Mouse (Mus musculus) heart, postnatal 0 days (tissue): ENCODE results near the gene Tyw1. TPM values are rescaled to one million over a fixed set of nuclear protein-coding genes. Genes with fewer than 3 reads are reported as not detected.

Experiments
- ATAC-seq: fragments of 200-750 bp; cut with Nextera tagmentation; 2 replicates; pipeline ENCODE4 v1.8.0; 2017; ENCODE audit warnings: low read depth, moderate number of reproducible peaks, moderate library complexity; ENCODE audit not compliant: insufficient read depth
- DNase-seq: peaks from one replicate; pipeline ENCODE4 v3.0.0-alpha.2; 2016; ENCODE audit warnings: low spot score
- H3K27ac ChIP-seq: fragments of 300-500 bp; sonication (generic); 2 replicates; pipeline ENCODE4 v1.5.1; 2014; ENCODE audit warnings: low read depth, mild to moderate bottlenecking
- H3K27me3 ChIP-seq: fragments of 300-500 bp; sonication (generic); 2 replicates; pipeline ENCODE4 v1.6.1; 2014; ENCODE audit warnings: low read length, mixed read lengths; ENCODE audit not compliant: control insufficient read depth, insufficient read depth
- H3K36me3 ChIP-seq: fragments of 300-500 bp; sonication (generic); replicated peaks from 2 replicates; pipeline ENCODE4 v1.6.1; 2014; ENCODE audit warnings: low read length, mixed read lengths; ENCODE audit not compliant: control insufficient read depth, insufficient read depth
- H3K4me1 ChIP-seq: fragments of 300-500 bp; sonication (generic); 2 replicates; pipeline ENCODE4 v1.6.1; 2014; ENCODE audit warnings: antibody characterized with exemption; ENCODE audit not compliant: control insufficient read depth, insufficient read depth
- H3K4me2 ChIP-seq: fragments of 300-500 bp; sonication (generic); 2 replicates; pipeline ENCODE4 v1.6.1; 2014; ENCODE audit warnings: low read depth, mild to moderate bottlenecking, low read length, moderate library complexity
- H3K4me3 ChIP-seq: fragments of 300-500 bp; sonication (generic); 2 replicates; pipeline ENCODE4 v1.5.1; 2014; ENCODE audit warnings: low read depth, low read length
- H3K9ac ChIP-seq: fragments of 300-500 bp; sonication (generic); replicated peaks from 2 replicates; pipeline ENCODE4 v1.6.1; 2014; ENCODE audit warnings: low read depth, low read length, mixed read lengths
- H3K9me3 ChIP-seq: fragments of 300-500 bp; sonication (generic); replicated peaks from 2 replicates; pipeline ENCODE4 v1.6.1; 2016; ENCODE audit warnings: low read length; ENCODE audit not compliant: control insufficient read depth
- CTCF ChIP-seq: IDR thresholded peaks from 2 replicates; pipeline ENCODE4 v1.5.1; 2016; ENCODE audit warnings: antibody characterized with exemption, control low read depth, low read depth
- EP300 ChIP-seq: IDR thresholded peaks from 2 replicates; pipeline ENCODE4 v1.6.1; 2016; ENCODE audit warnings: antibody characterized with exemption, low read depth
- WGBS: fragments of 180-500 bp; shearing (Covaris S2); extraction: QIAGEN DNeasy Blood & Tissue Kit; methylation state at CpG from one replicate; pipeline ENCODE4 v1.1.7; 2014; 5-methylcytosine and 5-hydroxymethylcytosine counted together
- polyA plus RNA-seq: library from polyadenylated mRNA; unstranded; fragments of >200 nt; fragmentation: Nextera tagmentation; extraction: Ambion mirVana; gene quantifications from 2 replicates; pipeline ENCODE4 v1.2.1, GENCODE M21; 2015
- total RNA-seq: library from RNA; depleted of rRNA; stranded (reverse); fragments of >200 nt; gene quantifications from 2 replicates; pipeline ENCODE4 v1.2.3, GENCODE M21; 2014; ENCODE audit warnings: low replicate concordance

The Tyw1 gene
- total and polyA plus RNA-seq, 2 experiments from 2014 or later = 11.1 to 18.9 TPM

DNA sequence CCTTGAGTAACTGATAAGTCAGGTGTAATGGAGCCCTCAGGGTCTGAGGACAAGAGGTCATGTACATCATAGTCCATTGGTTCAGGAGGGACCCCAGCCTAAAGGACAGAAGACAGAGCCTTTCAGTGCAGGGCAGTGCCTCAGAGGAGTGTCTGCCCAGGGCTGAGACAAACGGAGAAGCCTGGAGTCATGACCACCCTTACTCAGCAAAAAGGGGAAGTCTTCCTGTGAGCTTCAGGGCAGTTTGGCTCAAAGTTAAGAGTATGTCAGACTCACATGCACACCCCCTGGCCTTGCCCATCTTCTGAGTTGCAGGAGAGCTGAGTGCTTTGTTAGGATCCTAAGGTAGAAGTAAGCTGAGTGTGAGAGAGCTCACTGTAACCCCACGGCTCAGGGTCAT is 74.5 kb downstream of the Tyw1 start:
- Histone ChIP-seq H3K9me3 (no peaks in the 10 kb centered on the region), H3K27me3 (no peaks in the 10 kb centered on the region), H3K4me2 (no peak overlapping the region), H3K9ac (no peak overlapping the region), H3K36me3 (peaks cover 19% of the 10 kb centered on the region; the same call in 1 of the 2 replicates), H3K4me1 (no peaks in the 10 kb centered on the region), H3K27ac (no peak overlapping the region), H3K4me3 (no peak overlapping the region)
- no peak for ATAC-seq
- WGBS = 63% methylated on average over 2 of the region's 2 CpGs
- no peak for TF ChIP-seq EP300
- no peak for TF ChIP-seq CTCF
- no peak for DNase-seq

DNA sequence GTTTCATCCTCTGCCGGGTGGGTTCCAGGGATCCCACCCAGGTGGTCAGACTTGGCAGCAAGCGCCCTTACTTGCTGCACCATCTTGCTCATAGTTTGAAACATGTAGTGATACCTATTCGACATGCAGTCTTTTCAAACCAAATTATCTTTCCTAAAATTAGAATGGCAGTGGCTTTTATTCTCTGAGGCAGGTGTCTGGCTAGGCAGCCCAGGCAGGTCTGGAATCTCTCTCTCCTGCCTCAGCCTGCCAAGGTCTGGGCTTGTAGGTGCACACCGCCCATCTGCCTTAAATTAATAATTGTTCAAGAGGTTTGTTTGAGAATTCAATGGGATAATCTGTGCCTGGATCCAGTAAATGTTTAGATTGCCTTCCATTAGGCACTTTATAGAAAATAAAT is 75.4 kb downstream of the Tyw1 start:
- H3K9me3 ChIP-seq = no peaks in the 10 kb centered on the region
- no peak overlapping the region for H3K27ac ChIP-seq
- no peaks in the 10 kb centered on the region for H3K4me1 ChIP-seq
- TF ChIP-seq CTCF (no peak), EP300 (no peak)
- 77% methylated on average over 4 of the region's 4 CpGs for WGBS
- H3K27me3 ChIP-seq = no peaks in the 10 kb centered on the region
- no peak overlapping the region for H3K4me3 ChIP-seq
- H3K4me2 ChIP-seq = no peak overlapping the region
- DNase-seq (no peak), ATAC-seq (no peak)
- H3K36me3 ChIP-seq = peaks cover 19% of the 10 kb centered on the region
- H3K9ac ChIP-seq = no peak overlapping the region

DNA sequence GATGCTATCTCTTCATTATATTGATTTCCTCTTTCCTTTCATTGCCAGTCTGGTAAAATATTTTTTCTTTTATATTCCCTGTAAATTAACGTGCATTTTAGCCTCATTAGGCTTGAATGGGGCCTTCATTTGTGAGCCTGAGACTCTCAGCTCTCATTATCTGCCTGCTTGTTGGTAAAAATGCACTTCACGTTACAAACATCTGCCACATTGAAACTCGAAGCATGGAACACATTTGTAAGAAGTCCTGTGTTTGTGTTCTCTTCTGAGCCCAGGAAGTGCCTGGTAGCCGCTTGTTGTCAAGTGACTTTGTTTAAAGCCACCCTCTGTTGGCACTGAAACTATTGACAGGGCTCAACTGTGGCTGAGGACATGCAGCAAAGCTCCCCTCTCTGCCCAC is 75.8 kb downstream of the Tyw1 start:
- DNase-seq (no peak), ATAC-seq (no peak)
- Histone ChIP-seq H3K9me3 (no peaks in the 10 kb centered on the region), H3K4me3 (no peak overlapping the region), H3K27me3 (no peaks in the 10 kb centered on the region), H3K36me3 (peaks cover 20% of the 10 kb centered on the region), H3K9ac (no peak overlapping the region), H3K4me2 (no peak overlapping the region), H3K27ac (no peak overlapping the region), H3K4me1 (no peaks in the 10 kb centered on the region)
- 74% methylated on average over 4 of the region's 4 CpGs for WGBS
- TF ChIP-seq CTCF = no peak
- TF ChIP-seq EP300 = no peak

DNA sequence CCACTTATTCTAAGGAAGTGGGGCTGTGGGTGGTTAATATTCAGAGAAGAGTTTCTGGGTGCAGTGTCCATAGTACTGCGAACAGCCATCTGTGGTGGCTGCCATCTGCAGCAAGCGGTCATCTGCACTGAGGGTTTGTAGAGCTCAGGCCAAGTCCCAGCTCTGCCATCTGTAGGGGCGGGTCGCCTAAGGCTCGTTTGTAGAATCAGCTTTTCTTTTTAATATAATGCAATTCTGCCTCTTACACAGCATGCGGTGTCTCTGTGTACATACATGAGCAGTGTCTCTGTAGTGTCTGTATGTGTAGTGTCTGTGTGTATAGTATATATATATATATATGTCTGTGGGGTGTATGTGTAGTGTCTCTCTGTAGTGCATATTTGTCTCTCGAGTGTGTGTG is 78.1 kb downstream of the Tyw1 start:
- ATAC-seq = no peak
- no peak overlapping the region for H3K9ac ChIP-seq
- no peaks in the 10 kb centered on the region for H3K4me1 ChIP-seq
- H3K9me3 ChIP-seq = no peaks in the 10 kb centered on the region
- DNase-seq = no peak
- H3K4me3 ChIP-seq = no peak overlapping the region
- 89% methylated on average over 7 of the region's 7 CpGs for WGBS
- peaks cover 29% of the 10 kb centered on the region for H3K36me3 ChIP-seq
- H3K27me3 ChIP-seq = no peaks in the 10 kb centered on the region
- no peak overlapping the region for H3K27ac ChIP-seq
- TF ChIP-seq EP300 (no peak), CTCF (no peak)
- no peak overlapping the region for H3K4me2 ChIP-seq

DNA sequence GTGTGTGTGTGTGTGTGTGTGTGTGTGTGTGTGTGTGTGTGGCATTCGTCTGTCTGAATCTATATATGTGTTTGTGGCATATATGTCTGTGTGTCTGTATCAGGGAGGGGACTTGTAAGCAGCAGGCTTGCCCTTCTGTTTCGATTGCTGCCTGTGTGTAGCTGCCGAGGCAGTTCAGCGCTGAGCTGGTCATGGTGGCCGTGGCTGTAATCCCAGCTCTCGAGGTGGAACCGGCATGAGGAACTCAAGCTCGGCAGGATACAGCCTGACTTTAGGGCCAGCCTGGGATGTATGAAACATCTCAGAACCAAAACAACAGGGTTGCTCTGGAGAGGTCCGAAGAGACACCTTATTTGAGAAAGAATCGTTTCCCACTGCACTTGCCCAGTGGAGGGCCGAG is 78.6 kb downstream of the Tyw1 start:
- Histone ChIP-seq H3K4me3 (no peak overlapping the region), H3K27ac (no peak overlapping the region), H3K4me1 (no peaks in the 10 kb centered on the region), H3K4me2 (no peak overlapping the region), H3K9me3 (no peaks in the 10 kb centered on the region), H3K36me3 (peaks cover 29% of the 10 kb centered on the region), H3K9ac (no peak overlapping the region), H3K27me3 (no peaks in the 10 kb centered on the region)
- ATAC-seq = no peak
- WGBS = 87% methylated on average over 11 of the region's 11 CpGs
- TF ChIP-seq EP300 (no peak), CTCF (no peak)
- DNase-seq = no peak

DNA sequence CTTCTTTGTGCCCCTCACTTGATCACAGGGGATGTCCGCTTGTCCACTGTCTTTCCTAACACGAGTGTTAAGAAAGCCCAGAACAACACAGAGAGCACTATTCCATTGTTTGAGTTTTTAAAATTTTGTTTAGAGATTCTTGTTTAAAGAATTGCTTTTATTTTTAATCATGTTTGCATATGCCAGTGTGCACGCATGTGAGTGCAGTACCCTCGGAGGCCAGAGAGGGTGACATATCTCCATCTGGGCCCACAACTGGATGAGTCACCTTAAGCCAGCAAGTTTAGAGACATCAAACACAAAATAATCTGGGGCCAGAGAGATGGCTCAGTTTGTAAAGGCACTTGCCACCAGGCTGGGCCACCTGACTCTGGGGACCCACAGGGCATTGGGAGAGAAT is 80.0 kb downstream of the Tyw1 start:
- Histone ChIP-seq H3K27me3 (no peaks in the 10 kb centered on the region), H3K27ac (no peak overlapping the region), H3K4me1 (no peaks in the 10 kb centered on the region), H3K4me3 (no peak overlapping the region), H3K9me3 (no peaks in the 10 kb centered on the region), H3K4me2 (no peak overlapping the region), H3K9ac (no peak overlapping the region), H3K36me3 (peaks cover 33% of the 10 kb centered on the region)
- WGBS = 96% methylated on average over 4 of the region's 4 CpGs
- DNase-seq = no peak
- TF ChIP-seq CTCF = no peak
- no peak for TF ChIP-seq EP300
- no peak for ATAC-seq
